Mouse (Mus musculus): ENCODE results near the gene Kcnq1. TPM values are rescaled to one million over a fixed set of nuclear protein-coding genes. Genes with fewer than 3 reads are reported as not detected.

Kcnq1 gene
- polyA plus RNA-seq, 1 experiment: 0.79 TPM

GRCm38 (mm10) chr7:143401429-143402016, 295.4 kb downstream of the Kcnq1 start:
- no peak overlapping the region for H3K27ac ChIP-seq (ENCODE audit: insufficient read depth, low read length)
- H3K4me3 ChIP-seq (ENCODE audit: insufficient read depth, low read length): no peak overlapping the region
- H3K4me1 ChIP-seq (ENCODE audit: control insufficient read depth, insufficient read depth, low read length): no peaks in the 10 kb centered on the region
- no peak for TF ChIP-seq POLR2A (IDR thresholded peaks at IDR 0.05; ENCODE audit: extremely low read depth, insufficient read depth, low read length)
- no peak for TF ChIP-seq CTCF (IDR thresholded peaks at IDR 0.05; ENCODE audit: extremely low read depth, insufficient read depth, low read length)

GRCm38 (mm10) chr7:143404296-143404695, 298.1 kb downstream of the Kcnq1 start:
- no peaks in the 10 kb centered on the region for H3K4me1 ChIP-seq (ENCODE audit: control insufficient read depth, insufficient read depth, low read length)
- no peak overlapping the region for H3K4me3 ChIP-seq (ENCODE audit: insufficient read depth, low read length)
- TF ChIP-seq POLR2A (IDR thresholded peaks at IDR 0.05; ENCODE audit: extremely low read depth, insufficient read depth, low read length) (no peak), CTCF (IDR thresholded peaks at IDR 0.05; ENCODE audit: extremely low read depth, insufficient read depth, low read length) (no peak)
- no peak overlapping the region for H3K27ac ChIP-seq (ENCODE audit: insufficient read depth, low read length)

GRCm38 (mm10) chr7:143407931-143408501, 301.9 kb downstream of the Kcnq1 start:
- Histone ChIP-seq H3K27ac (ENCODE audit: insufficient read depth, low read length) (no peak overlapping the region), H3K4me1 (ENCODE audit: control insufficient read depth, insufficient read depth, low read length) (no peaks in the 10 kb centered on the region), H3K4me3 (ENCODE audit: insufficient read depth, low read length) (no peak overlapping the region)
- no peak for TF ChIP-seq POLR2A (IDR thresholded peaks at IDR 0.05; ENCODE audit: extremely low read depth, insufficient read depth, low read length)
- TF ChIP-seq CTCF (IDR thresholded peaks at IDR 0.05; ENCODE audit: extremely low read depth, insufficient read depth, low read length): no peak

GRCm38 (mm10) chr7:143408615-143409021, 302.5 kb downstream of the Kcnq1 start:
- Histone ChIP-seq H3K4me3 (ENCODE audit: insufficient read depth, low read length) (no peak overlapping the region), H3K27ac (ENCODE audit: insufficient read depth, low read length) (no peak overlapping the region), H3K4me1 (ENCODE audit: control insufficient read depth, insufficient read depth, low read length) (no peaks in the 10 kb centered on the region)
- TF ChIP-seq CTCF (IDR thresholded peaks at IDR 0.05; ENCODE audit: extremely low read depth, insufficient read depth, low read length) (no peak), POLR2A (IDR thresholded peaks at IDR 0.05; ENCODE audit: extremely low read depth, insufficient read depth, low read length) (no peak)

- no peaks in the 10 kb centered on the region for H3K4me1 ChIP-seq (ENCODE audit: control insufficient read depth, insufficient read depth, low read length)
- TF ChIP-seq POLR2A (IDR thresholded peaks at IDR 0.05; ENCODE audit: extremely low read depth, insufficient read depth, low read length) (no peak), CTCF (IDR thresholded peaks at IDR 0.05; ENCODE audit: extremely low read depth, insufficient read depth, low read length) (no peak)
- H3K4me3 ChIP-seq (ENCODE audit: insufficient read depth, low read length): no peak overlapping the region
- no peak overlapping the region for H3K27ac ChIP-seq (ENCODE audit: insufficient read depth, low read length)
Measured at GRCm38 (mm10) chr7:143412606-143413005, 306.4 kb downstream of the Kcnq1 start.

GRCm38 (mm10) chr7:143415070-143415469, 308.9 kb downstream of the Kcnq1 start:
- H3K4me1 ChIP-seq (ENCODE audit: control insufficient read depth, insufficient read depth, low read length): no peaks in the 10 kb centered on the region
- TF ChIP-seq CTCF (IDR thresholded peaks at IDR 0.05; ENCODE audit: extremely low read depth, insufficient read depth, low read length) (no peak), POLR2A (IDR thresholded peaks at IDR 0.05; ENCODE audit: extremely low read depth, insufficient read depth, low read length) (no peak)
- no peak overlapping the region for H3K4me3 ChIP-seq (ENCODE audit: insufficient read depth, low read length)
- no peak overlapping the region for H3K27ac ChIP-seq (ENCODE audit: insufficient read depth, low read length)

GRCm38 (mm10) chr7:143416406-143416805, 310.2 kb downstream of the Kcnq1 start:
- no peak for TF ChIP-seq CTCF (IDR thresholded peaks at IDR 0.05; ENCODE audit: extremely low read depth, insufficient read depth, low read length)
- no peak for TF ChIP-seq POLR2A (IDR thresholded peaks at IDR 0.05; ENCODE audit: extremely low read depth, insufficient read depth, low read length)
- Histone ChIP-seq H3K27ac (ENCODE audit: insufficient read depth, low read length) (no peak overlapping the region), H3K4me3 (ENCODE audit: insufficient read depth, low read length) (no peak overlapping the region), H3K4me1 (ENCODE audit: control insufficient read depth, insufficient read depth, low read length) (no peaks in the 10 kb centered on the region)

- H3K27ac ChIP-seq (ENCODE audit: insufficient read depth, low read length): no peak overlapping the region
- no peaks in the 10 kb centered on the region for H3K4me1 ChIP-seq (ENCODE audit: control insufficient read depth, insufficient read depth, low read length)
- TF ChIP-seq CTCF (IDR thresholded peaks at IDR 0.05; ENCODE audit: extremely low read depth, insufficient read depth, low read length): no peak
- no peak for TF ChIP-seq POLR2A (IDR thresholded peaks at IDR 0.05; ENCODE audit: extremely low read depth, insufficient read depth, low read length)
- no peak overlapping the region for H3K4me3 ChIP-seq (ENCODE audit: insufficient read depth, low read length)
Measured at GRCm38 (mm10) chr7:143417875-143418274, 311.7 kb downstream of the Kcnq1 start.

- Histone ChIP-seq H3K4me3 (ENCODE audit: insufficient read depth, low read length) (no peak overlapping the region), H3K4me1 (ENCODE audit: control insufficient read depth, insufficient read depth, low read length) (no peaks in the 10 kb centered on the region)
- TF ChIP-seq POLR2A (IDR thresholded peaks at IDR 0.05; ENCODE audit: extremely low read depth, insufficient read depth, low read length) (no peak), CTCF (IDR thresholded peaks at IDR 0.05; ENCODE audit: extremely low read depth, insufficient read depth, low read length) (no peak)
Measured at GRCm38 (mm10) chr7:143419585-143420160, 313.5 kb downstream of the Kcnq1 start.

More at GRCm38 (mm10) chr7:143419585-143420160, 313.5 kb downstream of the Kcnq1 start:
- H3K27ac ChIP-seq (ENCODE audit: insufficient read depth, low read length): no peak overlapping the region
